9 mouse cellular contexts compared by ENCODE assay signal in the genomic region with DNA sequence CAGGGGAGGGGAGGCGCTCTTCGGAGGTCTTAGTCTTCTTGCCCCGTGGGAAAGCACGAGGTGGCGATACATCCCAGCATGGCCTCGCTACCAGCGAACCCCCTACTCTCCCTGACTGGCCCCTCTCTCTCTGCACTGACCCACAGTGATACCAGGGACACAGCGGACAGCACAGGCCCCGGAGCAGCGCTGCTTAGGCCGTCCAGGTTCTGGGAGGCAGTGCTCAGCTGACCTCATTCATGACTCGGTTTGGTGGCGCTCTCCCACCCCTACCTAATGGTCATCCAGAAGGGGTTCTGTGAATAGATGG. TPM values are rescaled to one million over a fixed set of nuclear protein-coding genes. Genes with fewer than 3 reads are reported as not detected.
DNase-seq lines count a peak whose midpoint lies in the region; ATAC-seq and TF ChIP-seq lines count a peak whose summit lies in the region.
"Had no signal": no experiment of that assay in that cellular context is flagged by ENCODE, and none has a peak within 500 bp of the region (broad histone marks: within the 10 kb centered on the region; RNA-seq: fewer than 3 reads in every experiment).

No protein-coding gene starts in this region.

- H3K4me3 ChIP-seq in spleen, adult 2 months (ENCODE audit: extremely low read depth, insufficient read depth, insufficient read length), result peak overlapping the region; percentile 42; the same call in 1 of the 2 replicates
- H3K4me3 ChIP-seq in intestine, embryonic 16.5 days (ENCODE audit: low read length), result peak overlapping the region; percentile 97
- H3K4me3 ChIP-seq in neural tube, embryonic 15.5 days (replicated peaks), result peak overlapping the region; percentile 96

- peak; percentile 38 for ATAC-seq in intestine, embryonic 16.5 days
- peak; percentile 73 for ATAC-seq in neural tube, embryonic 15.5 days (ENCODE audit: low FRiP score)
- ATAC-seq in megakaryocyte-erythroid progenitor cell, adult 5-6 weeks (replicated peaks; ENCODE audit: low FRiP score, low TSS enrichment, poor library complexity, severe bottlenecking), result no peak

- H3K36me3 ChIP-seq in spleen, adult 2 months (ENCODE audit: control insufficient read depth, insufficient read depth, low read length), result no peaks in the 10 kb centered on the region
- no peaks in the 10 kb centered on the region for H3K36me3 ChIP-seq in intestine, embryonic 16.5 days (ENCODE audit: control insufficient read depth, insufficient read depth, low read length)
- H3K36me3 ChIP-seq in neural tube, embryonic 15.5 days, result no peaks in the 10 kb centered on the region

- TF ChIP-seq CTCF in spleen, adult 2 months (IDR thresholded peaks at IDR 0.05; ENCODE audit: extremely low read depth, insufficient read depth, insufficient read length, insufficient replicate concordance), result no peak

- DNase-seq in embryo, embryonic 10 days (ENCODE audit: low spot score), result peak; percentile 9
- no peak for DNase-seq in embryo, embryonic 11 days
- peak in 1 of 2 experiments; percentile 15 for DNase-seq in spleen, adult 2 months (ENCODE audit: low read depth in 1 of 2, low spot score in 2 of 2)
- no peak for DNase-seq in spleen, adult 12 weeks (ENCODE audit: low spot score)
- no peak for DNase-seq in layer of hippocampus, adult 18-20 months (ENCODE audit: low spot score in 2 of 2)

- no peaks in the 10 kb centered on the region for H3K27me3 ChIP-seq in spleen, adult 2 months (ENCODE audit: control insufficient read depth, insufficient read depth, low read length)
- no peaks in the 10 kb centered on the region for H3K27me3 ChIP-seq in intestine, embryonic 16.5 days (replicated peaks; ENCODE audit: control insufficient read depth, insufficient read depth, low read length)
- peaks cover 14% of the 10 kb centered on the region for H3K27me3 ChIP-seq in neural tube, embryonic 15.5 days (replicated peaks)

- H3K4me1 ChIP-seq in spleen, adult 2 months (ENCODE audit: control insufficient read depth, insufficient read depth, insufficient read length), result peaks cover 14% of the 10 kb centered on the region; the same call in 1 of the 2 replicates
- H3K4me1 ChIP-seq in intestine, embryonic 16.5 days (ENCODE audit: control insufficient read depth, insufficient read depth, low read length), result peaks cover 13% of the 10 kb centered on the region
- peaks cover 41% of the 10 kb centered on the region for H3K4me1 ChIP-seq in neural tube, embryonic 15.5 days

- peak overlapping the region; percentile 81 for H3K27ac ChIP-seq in spleen, adult 2 months (ENCODE audit: insufficient read depth, low read length)
- peak overlapping the region; percentile 76 for H3K27ac ChIP-seq in intestine, embryonic 16.5 days (ENCODE audit: low read length)
- peak overlapping the region; percentile 81 for H3K27ac ChIP-seq in neural tube, embryonic 15.5 days (replicated peaks)

- 65% methylated on average over 13 of the region's 13 CpGs for WGBS in spleen, adult 2 months
- WGBS in intestine, embryonic 16.5 days, result 58% methylated on average over 13 of the region's 13 CpGs
- WGBS in neural tube, embryonic 15.5 days, result 52% methylated on average over 13 of the region's 13 CpGs

- peak overlapping the region; percentile 66 for H3K9ac ChIP-seq in intestine, embryonic 16.5 days (ENCODE audit: low read depth, low read length)
- peak overlapping the region; percentile 54 for H3K9ac ChIP-seq in neural tube, embryonic 15.5 days (replicated peaks)

- no peaks in the 10 kb centered on the region for H3K9me3 ChIP-seq in intestine, embryonic 16.5 days (ENCODE audit: control insufficient read depth, low read length)
- no peaks in the 10 kb centered on the region for H3K9me3 ChIP-seq in neural tube, embryonic 15.5 days (replicated peaks)

- peak overlapping the region; percentile 54 for H3K4me2 ChIP-seq in intestine, embryonic 16.5 days (ENCODE audit: low read depth, low read length)
- H3K4me2 ChIP-seq in neural tube, embryonic 15.5 days, result peak overlapping the region; percentile 72

- TF ChIP-seq POLR2A in spleen, adult 2 months (IDR thresholded peaks at IDR 0.05; ENCODE audit: low read depth, low read length), result no peak

RNA-seq across cellular contexts. Expression of gene Cnot8, which starts 0.7 kb away (rescaled TPM):
- 38.6 and 41.1 TPM in 2 replicates for polyA plus RNA-seq in spleen, adult 2 months (2012; rRNA removed)
- polyA plus RNA-seq in intestine, embryonic 16.5 days (2015; fragmentation: Nextera tagmentation; extraction: Ambion mirVana), result 70.7 and 71.1 TPM in 2 replicates
- polyA plus RNA-seq in neural tube, embryonic 15.5 days (2015; fragmentation: Nextera tagmentation; extraction: Ambion mirVana), result 99.6 and 105 TPM in 2 replicates
- 37.4 and 40.1 TPM in 2 replicates for total RNA-seq in megakaryocyte-erythroid progenitor cell, adult 5-6 weeks (2014; fragmentation: Nextera tagmentation)
- 65.7 and 85.1 TPM in 2 replicates for total RNA-seq in megakaryocyte-erythroid progenitor cell, adult 5-6 weeks (2017)
- 10 to 100 TPM; 54.9 to 55.5 TPM for total RNA-seq in layer of hippocampus, adult 18-20 months (2021)

RNA-seq across cellular contexts. Expression of gene Gm12248, which starts 10.4 kb away (rescaled TPM):
- polyA plus RNA-seq in spleen, adult 2 months (2012; rRNA removed), result 0.18 and 0.42 TPM in 2 replicates
- polyA plus RNA-seq in intestine, embryonic 16.5 days (2015; fragmentation: Nextera tagmentation; extraction: Ambion mirVana), result not detected in 2 replicates
- not detected in 2 replicates for polyA plus RNA-seq in neural tube, embryonic 15.5 days (2015; fragmentation: Nextera tagmentation; extraction: Ambion mirVana)
- not detected in 2 replicates for total RNA-seq in megakaryocyte-erythroid progenitor cell, adult 5-6 weeks (2014; fragmentation: Nextera tagmentation)
- not detected in 2 replicates for total RNA-seq in megakaryocyte-erythroid progenitor cell, adult 5-6 weeks (2017)
- total RNA-seq in layer of hippocampus, adult 18-20 months (2021), result not detected
- total RNA-seq: hematopoietic stem cell, adult 5-6 weeks had no signal

Comparison
In these comparisons a context has a peak if more than half of its experiments do, and no peak if none do; other contexts are left out.
1. H3K4me3 ChIP-seq: peak in every context shown above with its lines; median percentile 97 in intestine, embryonic 16.5 days; 96 in neural tube, embryonic 15.5 days; 42 in spleen, adult 2 months.